Mouse (Mus musculus) heart, embryonic 15.5 days (tissue): ENCODE results near the gene Myo1d. TPM values are rescaled to one million over a fixed set of nuclear protein-coding genes. Genes with fewer than 3 reads are reported as not detected.

Source experiments
- ATAC-seq: fragments of 200-750 bp; cut with Nextera tagmentation; replicated peaks from 2 replicates; pipeline ENCODE4 v1.8.0; 2017; ENCODE audit warnings: low read depth, moderate TSS enrichment; ENCODE audit not compliant: insufficient number of reproducible peaks, insufficient read depth, low FRiP score
- H3K27ac ChIP-seq: fragments of 300-500 bp; sonication (generic); 2 replicates; pipeline ENCODE4 v1.5.1; 2015; ENCODE audit warnings: mild to moderate bottlenecking, inconsistent platforms
- H3K27me3 ChIP-seq: fragments of 300-500 bp; sonication (generic); 2 replicates; pipeline ENCODE4 v1.6.1; 2015; ENCODE audit warnings: inconsistent platforms
- H3K36me3 ChIP-seq: fragments of 300-500 bp; sonication (generic); 2 replicates; pipeline ENCODE4 v1.6.1; 2015; ENCODE audit warnings: mild to moderate bottlenecking, inconsistent platforms
- H3K4me1 ChIP-seq: fragments of 300-500 bp; sonication (generic); replicated peaks from 2 replicates; pipeline ENCODE4 v1.6.1; 2015; ENCODE audit warnings: inconsistent platforms
- H3K4me2 ChIP-seq: fragments of 300-500 bp; sonication (generic); 2 replicates; pipeline ENCODE4 v1.6.1; 2015; ENCODE audit warnings: inconsistent platforms, mild to moderate bottlenecking, moderate library complexity
- H3K4me3 ChIP-seq: fragments of 300-500 bp; sonication (generic); 2 replicates; pipeline ENCODE4 v1.5.1; 2015; ENCODE audit warnings: mild to moderate bottlenecking, inconsistent platforms
- H3K9ac ChIP-seq: fragments of 300-500 bp; sonication (generic); 2 replicates; pipeline ENCODE4 v1.6.1; 2015; ENCODE audit warnings: mild to moderate bottlenecking, inconsistent platforms
- H3K9me3 ChIP-seq: fragments of 300-500 bp; sonication (generic); replicated peaks from 2 replicates; pipeline ENCODE4 v1.6.1; 2016; ENCODE audit warnings: inconsistent platforms
- WGBS: fragments of 180-500 bp; shearing (Covaris S2); methylation state at CpG from one replicate; pipeline ENCODE4 v1.1.7; 2015; ENCODE audit warnings: mixed read lengths; 5-methylcytosine and 5-hydroxymethylcytosine counted together
- polyA plus RNA-seq: library from polyadenylated mRNA; unstranded; fragments of >200 nt; fragmentation: Nextera tagmentation; extraction: Ambion mirVana; gene quantifications from 2 replicates; pipeline ENCODE4 v1.2.1, GENCODE M21; 2015

The Myo1d gene
- 6.9 and 8.9 TPM in 2 replicates for polyA plus RNA-seq

DNA sequence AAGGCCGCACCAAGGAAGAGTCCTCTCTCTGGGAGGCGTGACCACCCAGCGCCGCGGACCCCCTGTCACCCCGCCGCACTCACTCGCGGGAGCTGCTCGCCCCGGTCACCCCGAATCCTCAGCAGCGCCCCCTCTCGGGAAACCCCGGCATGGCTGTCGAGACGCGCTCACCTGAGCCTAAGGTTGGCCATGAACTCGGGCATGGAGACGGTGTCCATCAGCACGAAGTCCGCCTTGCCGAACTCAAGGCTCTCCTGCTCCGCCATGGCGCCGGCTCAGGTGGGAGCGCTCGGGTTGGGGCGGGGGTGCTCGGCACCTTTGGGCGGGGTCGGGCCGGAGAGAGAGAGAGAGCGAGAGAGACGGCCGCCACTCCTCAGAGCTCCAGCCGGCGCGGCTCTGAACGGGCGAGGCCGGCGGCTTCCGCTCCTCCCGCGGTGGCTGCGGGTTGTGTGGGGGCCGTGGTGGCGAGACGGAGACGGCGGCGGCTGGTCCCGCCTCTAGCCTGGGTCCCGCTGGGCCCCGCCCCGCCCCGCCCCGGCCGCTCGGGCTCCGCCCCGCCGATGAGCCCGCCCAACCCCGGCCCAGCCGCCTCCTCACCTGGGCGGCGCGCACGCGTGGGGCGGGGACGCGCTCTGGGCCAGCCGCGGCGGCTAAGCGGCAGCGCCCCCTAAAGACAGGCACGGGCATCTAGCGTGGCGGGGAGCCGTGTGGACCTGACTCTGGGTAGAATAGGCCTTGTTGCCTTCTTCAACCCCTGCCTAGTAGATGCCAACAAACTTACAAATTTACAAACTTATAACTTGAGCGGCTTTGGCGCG lies at the start of gene Myo1d:
TSS of gene Myo1d (minus strand) at position 499 of the 818 bp plus-strand sequence.
- peaks cover 16% of the 10 kb centered on the region for H3K4me1 ChIP-seq
- H3K4me2 ChIP-seq: peak within 1 kb of the TSS; percentile 86
- ATAC-seq: peak; percentile 98
- H3K9me3 ChIP-seq: no peaks in the 10 kb centered on the region
- peak within 1 kb of the TSS; percentile 75 for H3K27ac ChIP-seq
- H3K9ac ChIP-seq: peak within 1 kb of the TSS; percentile 71
- H3K36me3 ChIP-seq: no peaks in the 10 kb centered on the region
- H3K27me3 ChIP-seq: no peaks in the 10 kb centered on the region
- WGBS: under 1% methylated on average over 87 of the region's 87 CpGs
- H3K4me3 ChIP-seq: peak within 1 kb of the TSS; percentile 71

DNA sequence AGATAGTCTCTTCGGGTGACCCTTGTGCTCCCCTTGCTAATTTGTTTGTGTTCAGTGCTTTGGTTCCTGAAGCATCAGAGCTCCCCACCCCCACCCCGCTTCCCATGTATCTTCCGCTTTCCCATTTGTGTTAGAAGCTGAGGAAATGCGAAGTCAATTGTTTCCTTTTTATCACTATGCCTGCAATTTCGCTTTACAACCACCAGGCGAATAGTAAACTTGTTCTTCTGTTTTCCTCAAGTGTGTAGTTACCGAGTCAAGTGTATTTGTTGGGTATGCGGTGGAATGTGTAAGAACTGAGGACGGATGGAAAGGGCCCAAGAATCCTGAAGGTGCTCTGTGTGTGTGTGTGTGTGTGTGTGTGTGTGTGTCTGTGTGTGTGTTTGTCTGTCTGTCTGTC lies 42.0 kb upstream of the Myo1d start:
- 75% methylated on average over 9 of the region's 9 CpGs for WGBS
- no peak for ATAC-seq
- peaks cover 26% of the 10 kb centered on the region for H3K4me1 ChIP-seq
- no peak overlapping the region for H3K4me2 ChIP-seq
- no peaks in the 10 kb centered on the region for H3K27me3 ChIP-seq
- H3K9ac ChIP-seq: no peak overlapping the region
- H3K27ac ChIP-seq: peak overlapping the region; percentile 13; the same call in 1 of the 2 replicates
- H3K9me3 ChIP-seq: no peaks in the 10 kb centered on the region
- H3K36me3 ChIP-seq: peaks cover 6% of the 10 kb centered on the region; the same call in 1 of the 2 replicates
- H3K4me3 ChIP-seq: no peak overlapping the region

DNA sequence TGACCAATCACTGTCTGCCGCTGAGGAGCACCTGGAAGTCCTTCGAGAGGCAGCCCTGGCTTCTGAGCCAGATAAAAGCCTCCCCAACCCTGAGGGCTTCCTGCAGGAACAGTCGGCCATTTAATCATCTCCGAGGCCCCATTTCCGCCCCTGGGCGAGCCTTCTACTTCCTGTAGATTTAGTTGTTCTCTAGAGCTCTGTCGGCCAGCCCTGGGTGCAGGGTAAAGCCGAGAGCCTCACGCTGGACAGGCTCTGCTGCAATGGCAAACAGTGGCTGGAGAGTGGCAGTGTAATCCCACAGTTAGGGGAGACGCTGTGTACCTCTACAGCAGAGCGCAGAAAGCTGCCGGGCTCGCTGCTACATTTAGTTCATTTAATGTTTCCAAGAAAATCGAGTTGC lies 41.5 kb upstream of the Myo1d start:
- 43% methylated on average over 14 of the region's 14 CpGs for WGBS
- H3K4me2 ChIP-seq: 0 out of 2 replicates have a peak overlapping the region, but pooled peaks have one; percentile 18
- no peaks in the 10 kb centered on the region for H3K27me3 ChIP-seq
- peaks cover 26% of the 10 kb centered on the region for H3K4me1 ChIP-seq
- H3K9ac ChIP-seq: no peak overlapping the region
- H3K4me3 ChIP-seq: no peak overlapping the region
- H3K27ac ChIP-seq: peak overlapping the region; percentile 13
- ATAC-seq: peak; percentile 16; the same call in 1 of the 2 replicates
- no peaks in the 10 kb centered on the region for H3K9me3 ChIP-seq
- peaks cover 9% of the 10 kb centered on the region; the same call in 1 of the 2 replicates for H3K36me3 ChIP-seq

DNA sequence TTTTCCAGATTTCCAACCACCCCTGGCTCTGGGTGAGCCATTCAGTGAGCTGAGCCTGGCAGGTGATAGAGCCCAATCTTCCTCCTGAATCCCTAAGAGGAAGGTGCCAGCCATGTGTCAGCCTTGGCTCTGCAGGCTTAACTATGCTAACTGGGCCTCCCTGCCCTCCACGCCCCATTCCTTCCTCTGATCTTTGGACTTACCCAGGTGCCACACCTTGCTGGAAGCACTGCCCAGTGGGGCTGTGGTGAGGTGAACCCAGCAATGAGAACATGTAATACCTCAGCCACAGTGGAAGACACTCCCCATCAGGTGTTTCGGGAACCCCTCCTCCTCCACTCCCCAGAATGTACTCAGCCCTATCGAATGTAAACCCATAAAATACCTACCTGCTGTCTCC lies 40.3 kb upstream of the Myo1d start:
- H3K27me3 ChIP-seq: no peaks in the 10 kb centered on the region
- H3K4me3 ChIP-seq: no peak overlapping the region
- no peaks in the 10 kb centered on the region for H3K9me3 ChIP-seq
- peaks cover 20% of the 10 kb centered on the region for H3K36me3 ChIP-seq
- no peak for ATAC-seq
- H3K4me2 ChIP-seq: no peak overlapping the region
- no peak overlapping the region for H3K27ac ChIP-seq
- no peak overlapping the region for H3K9ac ChIP-seq
- 95% methylated on average over 3 of the region's 3 CpGs for WGBS
- peaks cover 26% of the 10 kb centered on the region for H3K4me1 ChIP-seq

DNA sequence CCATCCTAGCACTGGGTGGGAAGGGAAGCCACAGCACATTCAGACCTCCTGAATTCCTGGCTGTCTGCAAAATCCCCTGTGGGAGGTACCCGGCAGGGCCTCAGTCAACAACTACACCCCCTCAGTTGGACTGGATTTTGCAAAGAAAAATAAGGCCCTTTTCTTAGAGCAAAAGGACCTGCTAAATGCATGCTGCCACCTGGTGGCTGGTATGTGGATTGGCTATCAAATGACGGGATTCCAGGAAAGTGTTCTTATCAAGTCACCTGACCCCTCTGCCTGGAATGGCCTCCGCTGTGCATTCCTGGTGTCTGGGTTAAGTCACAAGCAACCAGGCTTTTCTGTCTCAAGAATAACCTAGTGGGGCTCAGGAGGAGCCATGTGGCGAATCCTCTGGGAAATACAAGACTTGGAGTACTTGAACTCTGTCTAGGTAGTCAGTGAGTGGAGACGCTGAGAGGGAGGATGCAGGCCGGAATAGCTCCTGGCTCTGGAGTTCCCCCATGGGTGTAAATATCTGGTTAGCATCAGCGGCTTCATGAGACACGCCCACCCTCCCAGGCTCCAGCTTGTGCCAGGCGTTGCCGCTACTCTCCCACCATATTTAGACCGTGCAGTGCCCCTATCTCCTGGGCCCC lies 38.4 kb upstream of the Myo1d start:
- peak overlapping the region; percentile 20; the same call in 1 of the 2 replicates for H3K9ac ChIP-seq
- H3K36me3 ChIP-seq: peaks cover 36% of the 10 kb centered on the region
- H3K4me2 ChIP-seq: peak overlapping the region; percentile 54
- peak overlapping the region; percentile 93 for H3K27ac ChIP-seq
- peaks cover 23% of the 10 kb centered on the region for H3K4me1 ChIP-seq
- no peaks in the 10 kb centered on the region for H3K9me3 ChIP-seq
- no peaks in the 10 kb centered on the region for H3K27me3 ChIP-seq
- peak overlapping the region; percentile 16 for H3K4me3 ChIP-seq
- peak; percentile 87 for ATAC-seq
- 11% methylated on average over 11 of the region's 11 CpGs for WGBS

DNA sequence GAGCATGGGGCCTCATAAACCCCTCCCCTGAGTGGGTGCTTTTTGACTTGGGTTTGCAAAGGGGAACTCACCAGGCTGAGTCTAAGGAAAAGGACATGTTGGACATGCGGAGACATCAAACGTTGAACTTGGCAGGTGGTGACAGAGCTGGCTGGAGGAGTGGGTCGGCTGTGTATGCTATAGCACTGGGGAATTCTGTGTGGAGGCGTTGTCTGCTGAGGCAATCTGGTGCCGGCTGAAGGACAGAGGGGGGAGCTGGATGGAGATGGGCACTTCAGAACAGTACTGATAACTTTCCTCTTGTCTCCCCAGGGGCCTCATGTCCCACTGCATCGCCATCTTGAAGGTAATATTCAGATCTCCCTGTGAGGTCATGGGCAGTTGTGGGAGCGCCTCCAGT lies 35.5 kb upstream of the Myo1d start:
- no peaks in the 10 kb centered on the region for H3K9me3 ChIP-seq
- H3K4me1 ChIP-seq: peaks cover 29% of the 10 kb centered on the region
- H3K4me3 ChIP-seq: no peak overlapping the region
- H3K27ac ChIP-seq: no peak overlapping the region
- H3K36me3 ChIP-seq: peaks cover 37% of the 10 kb centered on the region
- H3K9ac ChIP-seq: no peak overlapping the region
- no peaks in the 10 kb centered on the region for H3K27me3 ChIP-seq
- no peak overlapping the region for H3K4me2 ChIP-seq
- no peak for ATAC-seq
- WGBS: 54% methylated on average over 7 of the region's 7 CpGs

DNA sequence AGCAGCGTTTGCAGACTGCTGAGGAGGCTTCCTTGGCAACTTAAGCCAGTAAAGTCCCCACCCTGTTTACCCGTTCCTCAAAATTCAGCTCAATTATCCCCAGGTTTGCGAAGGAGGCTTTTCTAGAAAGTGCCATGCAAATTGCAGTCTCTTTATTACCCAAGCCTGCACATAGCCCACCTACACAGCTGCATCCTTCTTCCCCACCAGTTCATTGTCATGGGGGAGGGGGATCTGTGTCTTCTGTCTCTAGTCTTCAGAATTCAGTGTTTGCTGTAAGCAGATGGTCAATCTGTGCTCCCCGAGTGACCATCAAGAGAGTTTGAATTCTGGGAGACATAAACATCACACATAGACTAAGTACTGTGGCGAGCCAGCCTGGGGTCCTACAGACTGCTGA lies 31.3 kb upstream of the Myo1d start:
- 24% methylated on average over 5 of the region's 5 CpGs for WGBS
- Histone ChIP-seq H3K27me3 (no peaks in the 10 kb centered on the region; the same call in 1 of the 2 replicates), H3K4me2 (peak overlapping the region; percentile 83), H3K36me3 (peaks cover 27% of the 10 kb centered on the region), H3K4me3 (peak overlapping the region; percentile 67), H3K9me3 (no peaks in the 10 kb centered on the region), H3K4me1 (peaks cover 21% of the 10 kb centered on the region), H3K27ac (no peak overlapping the region), H3K9ac (peak overlapping the region; percentile 77)
- no peak for ATAC-seq

DNA sequence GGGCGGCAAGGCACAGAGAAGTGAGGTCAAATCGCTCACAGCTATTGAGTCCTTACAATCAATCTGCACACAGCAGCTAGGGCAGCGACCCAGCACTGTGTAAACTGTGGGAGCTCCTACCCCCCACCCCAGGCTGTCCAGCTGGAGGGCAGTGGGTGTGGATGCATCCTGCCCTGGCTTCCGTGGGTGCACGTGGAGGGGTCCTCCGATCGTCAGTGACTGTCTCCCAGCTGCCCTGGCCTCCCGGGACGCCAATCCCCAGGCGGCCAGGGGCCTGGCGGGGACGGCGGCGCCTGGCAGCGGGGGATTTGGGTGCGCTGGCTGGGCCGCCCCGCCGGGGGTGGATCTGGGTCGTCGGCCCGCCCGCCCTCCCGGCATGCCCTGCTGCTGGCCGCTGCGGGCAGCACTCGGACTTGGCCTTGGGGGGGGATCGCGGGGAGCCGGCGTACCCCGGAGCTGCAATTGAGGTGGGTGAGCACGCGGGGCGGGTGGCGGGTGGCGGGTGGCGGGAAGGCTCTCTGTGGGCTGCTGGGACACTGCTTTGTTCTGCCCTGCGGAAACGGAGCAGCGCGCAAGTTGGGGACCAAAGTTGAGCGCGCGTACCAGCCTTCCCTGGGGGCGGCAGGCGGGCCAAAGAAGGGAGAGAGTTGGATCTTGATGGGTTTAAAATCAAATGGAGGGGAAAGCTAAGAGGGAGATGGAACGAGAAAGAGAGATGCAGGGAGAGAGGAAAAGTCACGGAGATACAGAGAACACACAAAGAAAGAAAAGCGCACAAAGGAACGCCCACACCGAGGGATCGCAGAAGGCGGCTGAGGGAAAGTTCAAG lies 30.4 kb upstream of the Myo1d start, which contains the start of gene Tmem98:
TSS of gene Tmem98 (plus strand) at position 183 of the 829 bp plus-strand sequence.
- Histone ChIP-seq H3K4me1 (peaks cover 21% of the 10 kb centered on the region), H3K4me3 (peak within 1 kb of the TSS; percentile 67), H3K36me3 (peaks cover 18% of the 10 kb centered on the region), H3K27me3 (no peaks in the 10 kb centered on the region; the same call in 1 of the 2 replicates), H3K9me3 (no peaks in the 10 kb centered on the region), H3K4me2 (peak within 1 kb of the TSS; percentile 83), H3K9ac (peak within 1 kb of the TSS; percentile 77), H3K27ac (peak within 1 kb of the TSS; percentile 88)
- ATAC-seq: peak; percentile 82
- WGBS: under 1% methylated on average over 37 of the region's 54 CpGs

DNA sequence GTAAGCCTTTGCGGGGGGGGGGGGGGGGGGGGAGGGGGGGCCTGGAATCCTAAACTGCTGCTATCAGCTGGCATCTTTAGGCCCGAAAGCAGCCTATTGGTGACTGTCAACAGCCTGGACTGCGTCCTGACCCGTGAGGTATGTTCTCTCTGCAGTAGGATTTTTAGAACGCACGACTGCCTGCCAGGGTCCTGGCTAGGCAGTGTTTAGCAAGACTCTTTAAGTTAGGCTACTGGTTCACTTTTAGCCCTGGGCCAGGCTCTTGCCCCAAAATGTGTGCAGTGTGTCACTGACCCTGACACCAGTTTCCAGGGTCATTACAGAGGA lies 29.8 kb upstream of the Myo1d start:
- Histone ChIP-seq H3K4me3 (peak overlapping the region; percentile 67), H3K9ac (peak overlapping the region; percentile 77), H3K9me3 (no peaks in the 10 kb centered on the region), H3K27ac (peak overlapping the region; percentile 88), H3K4me2 (peak overlapping the region; percentile 83), H3K27me3 (no peaks in the 10 kb centered on the region; the same call in 1 of the 2 replicates), H3K4me1 (peaks cover 21% of the 10 kb centered on the region), H3K36me3 (peaks cover 15% of the 10 kb centered on the region; the same call in 1 of the 2 replicates)
- WGBS: 41% methylated on average over 5 of the region's 6 CpGs
- ATAC-seq: peak; percentile 49

DNA sequence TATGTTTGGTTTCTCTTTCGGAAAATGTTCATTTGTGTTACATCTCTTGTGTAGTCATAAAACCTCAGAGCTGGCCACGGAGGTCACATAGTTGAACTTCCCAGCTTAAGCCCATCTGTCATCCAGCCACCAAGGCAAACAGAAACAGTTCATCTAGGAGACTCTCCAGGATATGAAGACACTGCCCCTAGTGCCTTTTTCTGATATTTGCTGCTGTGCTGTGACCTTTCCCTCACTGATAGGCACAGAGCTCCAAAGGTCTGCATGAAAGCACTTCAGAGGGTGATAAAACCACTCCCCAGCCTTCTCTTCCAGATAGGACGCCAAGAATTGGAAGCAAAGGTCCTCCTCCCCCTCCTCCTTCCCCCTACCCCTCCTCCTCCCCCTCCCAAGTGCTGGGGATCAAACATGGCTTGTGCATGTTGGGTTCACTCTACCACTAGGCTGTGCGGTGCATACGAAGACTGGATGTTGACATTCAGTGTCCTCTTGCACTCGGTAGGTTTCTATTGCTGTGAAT lies 28.8 kb upstream of the Myo1d start:
- Histone ChIP-seq H3K36me3 (peaks cover 5% of the 10 kb centered on the region; the same call in 1 of the 2 replicates), H3K4me1 (peaks cover 21% of the 10 kb centered on the region), H3K9ac (no peak overlapping the region), H3K27me3 (no peaks in the 10 kb centered on the region; the same call in 1 of the 2 replicates), H3K4me3 (no peak overlapping the region), H3K9me3 (no peaks in the 10 kb centered on the region), H3K27ac (no peak overlapping the region), H3K4me2 (no peak overlapping the region)
- 66% methylated on average over 6 of the region's 6 CpGs for WGBS
- no peak for ATAC-seq
